Mouse (Mus musculus): ENCODE results near the gene Il12rb1. TPM values are rescaled to one million over a fixed set of nuclear protein-coding genes. Genes with fewer than 3 reads are reported as not detected.

Gene Il12rb1
- total and polyA plus RNA-seq, 2 experiments from 2014 or later = not detected

DNA sequence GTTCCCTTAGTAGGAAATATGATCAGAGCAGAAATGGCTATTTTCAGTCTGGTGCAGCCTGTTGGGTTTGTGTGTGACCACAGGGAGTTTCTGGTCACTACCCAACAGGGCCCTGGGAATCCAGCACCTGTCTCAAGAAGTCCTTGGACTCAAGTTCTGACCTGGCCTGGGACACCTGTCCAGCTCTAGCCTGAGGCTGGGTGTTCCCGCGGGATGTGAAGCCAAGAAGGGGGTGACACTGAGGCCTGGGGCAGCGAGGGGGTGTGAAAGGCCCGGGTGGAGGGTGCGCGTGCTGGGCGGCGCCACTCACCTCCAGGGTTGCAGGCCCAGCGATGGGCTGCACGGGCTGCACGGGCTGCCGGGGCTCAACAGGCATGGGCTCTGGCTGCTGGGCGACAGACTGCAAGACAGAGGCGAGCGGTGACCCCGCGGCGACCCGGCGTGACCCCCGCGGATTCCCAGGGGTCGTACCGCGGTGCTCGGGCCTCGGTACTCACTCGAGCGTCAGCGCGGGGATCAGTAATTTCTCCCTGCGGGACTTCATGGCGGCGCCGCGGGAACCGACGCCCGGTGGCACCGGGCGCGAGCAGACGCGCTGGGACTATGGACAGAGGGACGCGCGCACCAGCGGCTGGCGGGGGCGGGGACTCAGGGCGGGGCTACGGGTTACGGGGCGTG, 11.7 kb upstream of the Il12rb1 start:
- WGBS = under 1% methylated on average over 48 of the region's 54 CpGs

GRCm38 (mm10) chr8:70797081-70798070, 10.9 kb upstream of the Il12rb1 start:
- under 1% methylated on average over 48 of the region's 57 CpGs for WGBS
- H3K27ac ChIP-seq = peak overlapping the region; percentile 48; the same call in 1 of the 2 replicates
- H3K27me3 ChIP-seq (ENCODE audit: insufficient read depth, low read length) = 0 out of 2 replicates have a peak, but pooled peaks cover 6% of the 10 kb centered on the region

More for the DNA sequence above, 11.7 kb upstream of the Il12rb1 start:
- Histone ChIP-seq H3K9ac (replicated peaks; ENCODE audit: low read length) (peak overlapping the region; percentile 63), H3K4me3 (ENCODE audit: low read length) (peak overlapping the region; percentile 59), H3K9me3 (ENCODE audit: low read length) (no peaks in the 10 kb centered on the region), H3K27ac (peak overlapping the region; percentile 62; the same call in 1 of the 2 replicates), H3K36me3 (ENCODE audit: insufficient read depth, low read length) (no peaks in the 10 kb centered on the region), H3K27me3 (ENCODE audit: insufficient read depth, low read length) (0 out of 2 replicates have a peak, but pooled peaks cover 6% of the 10 kb centered on the region), H3K4me1 (ENCODE audit: insufficient read depth, low read length) (peaks cover 16% of the 10 kb centered on the region), H3K4me2 (ENCODE audit: low read depth, low read length) (peak overlapping the region; percentile 96)
- DNase-seq (ENCODE audit: low spot score) (no peak), ATAC-seq (no peak; the same call in 1 of the 2 replicates)
- no peak for TF ChIP-seq CTCF (IDR thresholded peaks at IDR 0.05; ENCODE audit: low read depth)

DNA sequence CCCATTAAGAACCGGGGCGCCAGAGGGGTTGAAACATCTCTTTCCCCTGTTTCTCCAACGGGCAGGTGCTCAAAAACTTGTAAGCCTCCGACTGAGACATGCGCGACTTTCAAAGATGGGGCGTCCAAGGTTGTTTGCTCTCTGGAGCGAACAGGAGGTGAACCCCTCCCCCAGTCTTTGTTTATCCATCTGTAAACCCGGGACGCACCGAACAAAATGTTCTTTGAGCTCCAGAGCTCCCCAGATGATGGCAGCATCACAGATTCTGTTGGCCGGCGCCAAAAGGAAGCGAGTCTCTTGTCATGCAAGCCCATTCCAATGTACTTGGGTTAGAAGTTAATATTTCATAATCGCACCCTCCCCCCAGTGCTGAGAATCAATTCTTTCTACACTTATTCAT, 10.0 kb upstream of the Il12rb1 start:
- peak overlapping the region; percentile 59 for H3K4me3 ChIP-seq (ENCODE audit: low read length)
- peaks cover 10% of the 10 kb centered on the region for H3K4me1 ChIP-seq (ENCODE audit: insufficient read depth, low read length)
- no peaks in the 10 kb centered on the region for H3K9me3 ChIP-seq (ENCODE audit: low read length)
- H3K4me2 ChIP-seq (ENCODE audit: low read depth, low read length) = peak overlapping the region; percentile 96
- no peak for ATAC-seq
- no peak for TF ChIP-seq CTCF (IDR thresholded peaks at IDR 0.05; ENCODE audit: low read depth)
- 7% methylated on average over 15 of the region's 15 CpGs for WGBS
- 0 out of 2 replicates have a peak, but pooled peaks cover 7% of the 10 kb centered on the region for H3K27me3 ChIP-seq (ENCODE audit: insufficient read depth, low read length)
- no peaks in the 10 kb centered on the region for H3K36me3 ChIP-seq (ENCODE audit: insufficient read depth, low read length)
- H3K27ac ChIP-seq = peak overlapping the region; percentile 48; the same call in 1 of the 2 replicates
- DNase-seq (ENCODE audit: low spot score) = peak; percentile 57
- no peak overlapping the region for H3K9ac ChIP-seq (replicated peaks; ENCODE audit: low read length)

More at GRCm38 (mm10) chr8:70797081-70798070, 10.9 kb upstream of the Il12rb1 start:
- Histone ChIP-seq H3K4me3 (ENCODE audit: low read length) (peak overlapping the region; percentile 59), H3K9ac (replicated peaks; ENCODE audit: low read length) (peak overlapping the region; percentile 63), H3K36me3 (ENCODE audit: insufficient read depth, low read length) (no peaks in the 10 kb centered on the region), H3K9me3 (ENCODE audit: low read length) (no peaks in the 10 kb centered on the region), H3K4me1 (ENCODE audit: insufficient read depth, low read length) (peaks cover 16% of the 10 kb centered on the region), H3K4me2 (ENCODE audit: low read depth, low read length) (peak overlapping the region; percentile 96)
- ATAC-seq (peak; percentile 82), DNase-seq (ENCODE audit: low spot score) (peak; percentile 87)
- TF ChIP-seq CTCF (IDR thresholded peaks at IDR 0.05; ENCODE audit: low read depth) = no peak

DNA sequence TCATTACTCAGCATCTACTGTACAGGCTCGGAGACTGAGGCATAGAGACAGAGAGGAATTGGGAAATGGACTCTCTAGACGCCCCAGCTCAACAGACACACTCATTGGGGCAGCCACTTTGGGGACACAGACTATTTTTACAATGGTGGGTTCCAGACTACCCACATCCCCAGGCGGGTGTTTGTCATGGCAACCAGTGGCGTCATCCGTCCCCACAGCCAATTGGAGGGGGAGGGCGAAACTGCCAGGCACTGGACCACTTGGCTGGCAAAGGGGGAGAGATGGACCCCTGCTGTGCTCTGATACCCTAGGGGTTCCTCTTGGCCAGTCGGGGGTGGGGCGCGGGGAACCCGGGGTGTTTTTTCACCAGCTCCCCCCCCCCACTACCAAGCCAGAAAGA, 7.6 kb upstream of the Il12rb1 start:
- TF ChIP-seq CTCF (IDR thresholded peaks at IDR 0.05; ENCODE audit: low read depth) = no peak
- ATAC-seq (no peak), DNase-seq (ENCODE audit: low spot score) (no peak)
- Histone ChIP-seq H3K9ac (replicated peaks; ENCODE audit: low read length) (no peak overlapping the region), H3K27me3 (ENCODE audit: insufficient read depth, low read length) (peaks cover 20% of the 10 kb centered on the region), H3K36me3 (ENCODE audit: insufficient read depth, low read length) (no peaks in the 10 kb centered on the region), H3K4me1 (ENCODE audit: insufficient read depth, low read length) (peaks cover 22% of the 10 kb centered on the region), H3K9me3 (ENCODE audit: low read length) (no peaks in the 10 kb centered on the region), H3K27ac (no peak overlapping the region), H3K4me3 (ENCODE audit: low read length) (no peak overlapping the region), H3K4me2 (ENCODE audit: low read depth, low read length) (no peak overlapping the region)
- WGBS = 48% methylated on average over 10 of the region's 10 CpGs

DNA sequence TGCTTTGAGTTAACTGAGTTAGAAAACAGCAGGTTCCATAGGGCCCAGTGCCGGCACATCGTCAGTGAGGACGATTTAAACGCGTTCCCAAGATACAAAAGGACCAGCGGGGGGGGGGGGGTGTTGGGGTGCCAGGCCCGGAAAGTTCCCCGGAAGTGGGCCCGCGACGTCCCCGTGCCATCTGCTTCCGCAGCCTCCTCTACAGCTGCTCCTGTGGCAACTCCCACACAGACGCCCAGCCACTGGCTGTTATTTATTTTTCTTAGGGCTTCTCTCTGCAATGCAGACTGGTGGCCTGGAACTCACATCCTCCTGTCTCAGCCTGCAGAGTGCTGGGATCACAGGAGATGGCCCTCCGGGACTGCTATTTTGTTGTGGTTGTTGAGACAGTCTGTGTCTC, 7.1 kb upstream of the Il12rb1 start:
- H3K9me3 ChIP-seq (ENCODE audit: low read length) = no peaks in the 10 kb centered on the region
- H3K27me3 ChIP-seq (ENCODE audit: insufficient read depth, low read length) = peaks cover 20% of the 10 kb centered on the region
- no peak for ATAC-seq
- no peaks in the 10 kb centered on the region for H3K36me3 ChIP-seq (ENCODE audit: insufficient read depth, low read length)
- H3K4me1 ChIP-seq (ENCODE audit: insufficient read depth, low read length) = peaks cover 22% of the 10 kb centered on the region
- no peak overlapping the region for H3K27ac ChIP-seq
- no peak overlapping the region for H3K9ac ChIP-seq (replicated peaks; ENCODE audit: low read length)
- no peak for TF ChIP-seq CTCF (IDR thresholded peaks at IDR 0.05; ENCODE audit: low read depth)
- no peak overlapping the region for H3K4me2 ChIP-seq (ENCODE audit: low read depth, low read length)
- WGBS = 28% methylated on average over 15 of the region's 15 CpGs
- no peak overlapping the region for H3K4me3 ChIP-seq (ENCODE audit: low read length)
- DNase-seq (ENCODE audit: low spot score) = no peak

DNA sequence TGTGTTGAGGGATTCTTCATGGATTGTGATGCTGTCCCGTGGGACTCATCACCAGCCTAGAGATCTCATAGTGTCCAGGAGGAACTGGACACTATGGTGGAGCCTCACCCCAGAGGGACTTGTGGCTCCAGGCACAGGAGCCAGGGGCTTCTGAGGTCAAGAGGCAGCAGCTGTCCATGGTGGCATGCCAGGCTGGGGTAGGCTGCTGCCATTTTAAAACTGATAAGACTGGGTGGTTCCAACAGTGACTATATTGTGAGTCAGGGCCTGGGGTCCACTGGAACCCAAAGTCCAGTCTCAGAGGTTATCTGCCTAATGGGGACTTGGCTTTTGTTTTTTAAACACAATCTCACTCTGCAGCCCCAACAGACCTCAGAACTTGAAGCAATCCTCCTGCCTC, 6.4 kb upstream of the Il12rb1 start:
- H3K4me2 ChIP-seq (ENCODE audit: low read depth, low read length) = no peak overlapping the region
- no peak overlapping the region for H3K9ac ChIP-seq (replicated peaks; ENCODE audit: low read length)
- whole genome bisulfite sequencing = 79% methylated on average over 1 of the region's 1 CpGs
- peaks cover 20% of the 10 kb centered on the region for H3K27me3 ChIP-seq (ENCODE audit: insufficient read depth, low read length)
- no peak overlapping the region for H3K27ac ChIP-seq
- no peak overlapping the region for H3K4me3 ChIP-seq (ENCODE audit: low read length)
- H3K9me3 ChIP-seq (ENCODE audit: low read length) = no peaks in the 10 kb centered on the region
- H3K4me1 ChIP-seq (ENCODE audit: insufficient read depth, low read length) = peaks cover 22% of the 10 kb centered on the region
- ATAC-seq (no peak), DNase-seq (ENCODE audit: low spot score) (no peak)
- no peak for TF ChIP-seq CTCF (IDR thresholded peaks at IDR 0.05; ENCODE audit: low read depth)
- H3K36me3 ChIP-seq (ENCODE audit: insufficient read depth, low read length) = no peaks in the 10 kb centered on the region
